Mouse (Mus musculus) lung, embryonic 16.5 days (tissue): ENCODE measurements around the gene Fthl17d. TPM values are rescaled to one million over a fixed set of nuclear protein-coding genes. Genes with fewer than 3 reads are reported as not detected.

Experiments
- polyA plus RNA-seq: library from polyadenylated mRNA; unstranded; fragments of >200 nt; fragmentation: Nextera tagmentation; extraction: Ambion mirVana; gene quantifications from 2 replicates; pipeline ENCODE4 v1.2.1, GENCODE M21; 2015

The Fthl17d gene
- polyA plus RNA-seq, 1 experiment from 2014 or later = not detected

Other genes starting within 250 kb of the Fthl17d start
- not detected in 2 replicates for gene Ssx9, start 238.3 kb downstream of the Fthl17d start, polyA plus RNA-seq
- not detected in 2 replicates for gene Ssxb5, start 183.1 kb downstream of the Fthl17d start, polyA plus RNA-seq
- gene Gm6592, start 142.8 kb downstream of the Fthl17d start, polyA plus RNA-seq = not detected in 2 replicates
- gene Gm5751, start 112.5 kb downstream of the Fthl17d start, polyA plus RNA-seq = not detected in 2 replicates
- 3.1 and 3.5 TPM in 2 replicates for gene B630019K06Rik, start 94.4 kb downstream of the Fthl17d start, polyA plus RNA-seq
- not detected in 2 replicates for gene Fthl17b, start 23.8 kb downstream of the Fthl17d start, polyA plus RNA-seq
- gene Fthl17c, start 10.2 kb downstream of the Fthl17d start, polyA plus RNA-seq = not detected in 2 replicates
- gene Fthl17e, start 46.7 kb upstream of the Fthl17d start, polyA plus RNA-seq = not detected in 2 replicates
- gene Fthl17f, start 76.3 kb upstream of the Fthl17d start, polyA plus RNA-seq = not detected in 2 replicates
- not detected in 2 replicates for gene 4930402K13Rik, start 117.8 kb upstream of the Fthl17d start, polyA plus RNA-seq
- gene Lancl3, start 213.1 kb upstream of the Fthl17d start, polyA plus RNA-seq = 0.93 and 1.1 TPM in 2 replicates